Mouse (Mus musculus) heart, embryonic 14.5 days (tissue): ENCODE data around the gene Comtd1. TPM values are rescaled to one million over a fixed set of nuclear protein-coding genes. Genes with fewer than 3 reads are reported as not detected.

Source experiments
- ATAC-seq: fragments of 200-750 bp; cut with Nextera tagmentation; 2 replicates; pipeline ENCODE4 v1.8.0; 2017; ENCODE audit warnings: low read depth, moderate TSS enrichment; ENCODE audit not compliant: insufficient number of reproducible peaks, insufficient read depth, low FRiP score
- H3K27ac ChIP-seq, 2 experiments: fragments of 200-500 bp in 1 of 2; fragments of 300-500 bp in 1 of 2; sonication (generic) in 1 of 2; replicated peaks in 1 of 2; 2 replicates each; pipeline ENCODE4 v1.5.1; 2012 to 2014; ENCODE audit warnings: low read depth in 2 of 2, low read length in 2 of 2, control low read depth in 1 of 2, mild to moderate bottlenecking in 1 of 2, mixed read lengths in 1 of 2; ENCODE audit not compliant: control insufficient read depth in 1 of 2, insufficient read depth in 1 of 2
- H3K27me3 ChIP-seq: fragments of 300-500 bp; sonication (generic); 2 replicates; pipeline ENCODE4 v1.6.1; 2014; ENCODE audit warnings: mild to moderate bottlenecking, low read length, control low read depth; ENCODE audit not compliant: control insufficient read depth, insufficient read depth
- H3K36me3 ChIP-seq: fragments of 300-500 bp; sonication (generic); 2 replicates; pipeline ENCODE4 v1.6.1; 2014; ENCODE audit warnings: mild to moderate bottlenecking, control low read depth, low read length, mixed read lengths; ENCODE audit not compliant: control insufficient read depth, insufficient read depth
- H3K4me1 ChIP-seq, 2 experiments: fragments of 200-500 bp in 1 of 2; fragments of 300-500 bp in 1 of 2; sonication (generic) in 1 of 2; 2 replicates each; pipeline ENCODE4 v1.6.1; 2012 to 2014; ENCODE audit warnings: low read length in 2 of 2, control low read depth in 1 of 2, mixed read lengths in 1 of 2; ENCODE audit not compliant: control insufficient read depth in 2 of 2, insufficient read depth in 2 of 2
- H3K4me2 ChIP-seq: fragments of 300-500 bp; sonication (generic); 2 replicates; pipeline ENCODE4 v1.6.1; 2014; ENCODE audit warnings: mild to moderate bottlenecking, low read length
- H3K4me3 ChIP-seq, 2 experiments: fragments of 200-500 bp in 1 of 2; fragments of 300-500 bp in 1 of 2; sonication (generic) in 1 of 2; 2 replicates each; pipeline ENCODE4 v1.5.1; 2012 to 2014; ENCODE audit warnings: low read length in 2 of 2, mild to moderate bottlenecking in 2 of 2, control low read depth in 1 of 2, low read depth in 1 of 2, moderate library complexity in 1 of 2; ENCODE audit not compliant: control insufficient read depth in 1 of 2, insufficient read depth in 1 of 2
- H3K9ac ChIP-seq: fragments of 300-500 bp; sonication (generic); 2 replicates; pipeline ENCODE4 v1.6.1; 2014; ENCODE audit warnings: mild to moderate bottlenecking, low read length
- H3K9me3 ChIP-seq: fragments of 300-500 bp; sonication (generic); 2 replicates; pipeline ENCODE4 v1.6.1; 2016; ENCODE audit warnings: low read length, control low read depth; ENCODE audit not compliant: control insufficient read depth
- WGBS: fragments of 180-500 bp; shearing (Covaris S2); extraction: QIAGEN DNeasy Blood & Tissue Kit; methylation state at CpG from one replicate; pipeline ENCODE4 v1.1.7; 2014; 5-methylcytosine and 5-hydroxymethylcytosine counted together
- polyA plus RNA-seq: library from polyadenylated mRNA; unstranded; fragments of >200 nt; fragmentation: Nextera tagmentation; extraction: Ambion mirVana; gene quantifications from 2 replicates; pipeline ENCODE4 v1.2.1, GENCODE M21; 2014

The Comtd1 gene
- polyA plus RNA-seq, 1 experiment from 2014 or later, result 41.0 TPM

DNA sequence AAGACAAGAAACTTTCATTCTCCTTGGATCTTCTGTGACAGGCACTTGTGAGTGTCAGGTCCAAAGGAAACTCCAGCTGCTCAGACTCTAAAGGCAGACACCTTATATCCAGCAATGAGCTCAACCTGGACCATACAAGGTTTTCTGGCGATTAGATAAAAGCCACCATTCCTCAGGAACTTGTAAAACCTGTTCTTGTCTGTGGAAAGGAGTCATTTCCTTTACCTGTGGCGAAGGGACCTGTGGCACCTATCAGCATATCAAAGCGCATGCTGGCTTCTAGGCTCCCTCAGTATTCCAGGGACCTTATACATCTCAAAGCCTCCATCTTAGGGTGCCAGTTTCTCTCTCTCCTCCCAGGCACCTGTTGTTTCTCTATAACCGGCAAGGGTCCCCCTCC is 31.3 kb downstream of the Comtd1 start:
- no peak overlapping the region for H3K27ac ChIP-seq
- WGBS, result 58% methylated on average over 4 of the region's 4 CpGs
- H3K4me3 ChIP-seq, result no peak overlapping the region

DNA sequence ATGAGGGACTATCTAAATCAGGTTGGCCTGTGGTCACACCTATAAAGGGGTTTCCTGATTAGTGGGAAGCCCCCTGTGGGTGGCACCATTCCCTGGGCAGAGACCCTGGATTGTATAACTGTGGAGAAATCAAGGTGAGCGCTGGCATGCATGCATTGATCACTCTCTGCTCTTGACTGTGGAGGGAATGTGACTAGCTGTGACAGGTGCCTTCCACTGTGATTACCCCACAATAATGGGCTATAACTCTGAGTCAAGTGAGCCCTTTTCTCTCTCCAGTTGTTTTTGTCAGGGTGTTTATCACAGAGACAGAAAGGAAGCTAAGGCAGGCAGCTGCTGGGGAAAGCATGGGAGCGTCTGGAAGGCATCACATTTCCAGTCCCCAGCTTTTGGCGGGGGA is 32.5 kb downstream of the Comtd1 start:
- no peak overlapping the region for H3K4me3 ChIP-seq
- H3K9me3 ChIP-seq, result no peaks in the 10 kb centered on the region
- no peak for ATAC-seq
- peaks cover 9 to 17% of the 10 kb centered on the region in 2 experiments; a peak in 3 of 4 replicates for H3K4me1 ChIP-seq
- no peak overlapping the region for H3K9ac ChIP-seq
- H3K27me3 ChIP-seq, result no peaks in the 10 kb centered on the region
- H3K27ac ChIP-seq, result peak overlapping the region in 1 of 2 experiments; percentile 9; a peak in 1 of 4 replicates
- no peak overlapping the region for H3K4me2 ChIP-seq
- 51% methylated on average over 3 of the region's 3 CpGs for WGBS
- H3K36me3 ChIP-seq, result no peaks in the 10 kb centered on the region

More for the DNA sequence above, 31.3 kb downstream of the Comtd1 start:
- Histone ChIP-seq H3K27me3 (no peaks in the 10 kb centered on the region), H3K36me3 (no peaks in the 10 kb centered on the region), H3K4me2 (no peak overlapping the region), H3K4me1 (peaks cover 12 to 21% of the 10 kb centered on the region in 2 experiments), H3K9ac (no peak overlapping the region), H3K9me3 (no peaks in the 10 kb centered on the region)
- ATAC-seq, result no peak

DNA sequence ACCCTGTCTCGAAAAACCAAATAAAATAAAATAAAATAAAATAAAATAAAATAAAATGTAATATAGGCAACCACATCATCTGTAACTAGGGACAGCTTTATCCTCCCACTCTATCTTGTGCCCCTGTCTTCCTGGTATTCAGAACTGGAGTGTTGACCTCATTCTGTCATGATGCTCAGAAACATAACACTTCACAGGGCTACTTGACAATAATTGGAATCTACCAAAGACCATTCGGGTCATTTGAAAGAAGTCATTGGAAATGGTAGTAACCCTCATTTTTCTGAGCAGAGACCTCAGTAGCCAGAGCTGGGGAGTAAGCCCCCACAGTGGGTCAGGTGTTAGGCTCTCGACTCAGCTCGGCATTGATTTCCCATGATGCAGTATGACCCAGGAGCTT is 34.2 kb downstream of the Comtd1 start:
- Histone ChIP-seq H3K4me1 (peaks cover 8 to 17% of the 10 kb centered on the region in 2 experiments; a peak in 3 of 4 replicates), H3K4me2 (no peak overlapping the region), H3K9me3 (no peaks in the 10 kb centered on the region), H3K9ac (no peak overlapping the region), H3K27ac (no peak overlapping the region), H3K4me3 (no peak overlapping the region), H3K27me3 (no peaks in the 10 kb centered on the region), H3K36me3 (no peaks in the 10 kb centered on the region)
- ATAC-seq, result no peak
- 84% methylated on average over 4 of the region's 4 CpGs for WGBS

GRCm38 (mm10) chr14:21813847-21814246 is 34.9 kb downstream of the Comtd1 start:
- WGBS, result 66% methylated on average over 3 of the region's 3 CpGs
- Histone ChIP-seq H3K36me3 (no peaks in the 10 kb centered on the region), H3K4me2 (no peak overlapping the region), H3K4me1 (peaks cover 8 to 17% of the 10 kb centered on the region in 2 experiments; a peak in 3 of 4 replicates), H3K9ac (no peak overlapping the region), H3K27me3 (no peaks in the 10 kb centered on the region), H3K4me3 (no peak overlapping the region), H3K27ac (no peak overlapping the region; a peak in 1 of 4 replicates), H3K9me3 (no peaks in the 10 kb centered on the region)
- no peak for ATAC-seq

DNA sequence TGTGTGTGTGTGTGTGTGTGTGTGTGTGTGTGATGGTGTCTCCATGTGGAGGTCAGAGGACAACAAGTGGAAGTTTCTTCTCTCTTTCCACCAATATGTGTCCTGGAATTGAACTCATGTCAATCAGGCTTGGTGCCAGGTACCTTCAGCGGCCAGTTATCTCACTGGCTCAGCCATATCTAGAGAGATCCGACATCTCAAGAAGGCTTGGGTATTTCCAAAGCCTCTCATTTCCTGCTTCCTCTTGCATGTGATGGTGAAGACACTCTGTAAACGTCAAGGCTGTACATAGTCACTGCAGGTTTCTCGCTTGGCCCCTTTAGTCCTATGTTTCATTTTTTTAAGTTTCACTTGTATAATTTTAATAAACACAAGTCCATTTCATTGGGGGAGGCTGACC is 35.6 kb downstream of the Comtd1 start:
- no peak for ATAC-seq
- no peak overlapping the region for H3K4me3 ChIP-seq
- H3K27ac ChIP-seq, result peak overlapping the region in 1 of 2 experiments; percentile 41; a peak in 1 of 4 replicates
- H3K4me2 ChIP-seq, result no peak overlapping the region
- peaks cover 8 to 17% of the 10 kb centered on the region in 2 experiments; a peak in 3 of 4 replicates for H3K4me1 ChIP-seq
- H3K36me3 ChIP-seq, result no peaks in the 10 kb centered on the region
- H3K9ac ChIP-seq, result no peak overlapping the region
- no peaks in the 10 kb centered on the region for H3K9me3 ChIP-seq
- 32% methylated on average over 4 of the region's 4 CpGs for WGBS
- H3K27me3 ChIP-seq, result no peaks in the 10 kb centered on the region

- H3K4me1 ChIP-seq, result peaks cover 8 to 17% of the 10 kb centered on the region in 2 experiments; a peak in 3 of 4 replicates
- peak overlapping the region; percentile 48 for H3K4me2 ChIP-seq
- H3K36me3 ChIP-seq, result no peaks in the 10 kb centered on the region
- H3K4me3 ChIP-seq, result no peak overlapping the region
- peak overlapping the region in 1 of 2 experiments; percentile 41; a peak in 1 of 4 replicates for H3K27ac ChIP-seq
- WGBS, result 21% methylated on average over 14 of the region's 14 CpGs
- H3K9me3 ChIP-seq, result no peaks in the 10 kb centered on the region
- no peak for ATAC-seq
- H3K9ac ChIP-seq, result no peak overlapping the region
- H3K27me3 ChIP-seq, result no peaks in the 10 kb centered on the region
Measured at GRCm38 (mm10) chr14:21812590-21813162, 36.1 kb downstream of the Comtd1 start.

- WGBS, result 49% methylated on average over 10 of the region's 10 CpGs
- Histone ChIP-seq H3K36me3 (no peaks in the 10 kb centered on the region), H3K4me3 (no peak overlapping the region), H3K27ac (no peak overlapping the region), H3K4me1 (peaks cover 8 to 17% of the 10 kb centered on the region in 2 experiments; a peak in 3 of 4 replicates), H3K4me2 (no peak overlapping the region), H3K9ac (no peak overlapping the region), H3K9me3 (no peaks in the 10 kb centered on the region), H3K27me3 (no peaks in the 10 kb centered on the region)
- no peak for ATAC-seq
Measured at GRCm38 (mm10) chr14:21811744-21812393, 36.9 kb downstream of the Comtd1 start.
